Mouse (Mus musculus) limb, embryonic 14.5 days (tissue): ENCODE results near the gene Trub1. TPM values are rescaled to one million over a fixed set of nuclear protein-coding genes. Genes with fewer than 3 reads are reported as not detected.
A peak's percentile ranks its signal among the peaks of the same experiment; 100 is the strongest.

Source experiments
- ATAC-seq: fragments of 200-750 bp; cut with Nextera tagmentation; 2 replicates; pipeline ENCODE4 v1.8.0; 2017; ENCODE audit warnings: low read depth, moderate number of reproducible peaks, moderate TSS enrichment; ENCODE audit not compliant: low FRiP score
- DNase-seq: peaks from one replicate; pipeline ENCODE4 v3.0.0-alpha.2; 2015; ENCODE audit warnings: low spot score
- H3K27ac ChIP-seq: fragments of 300-500 bp; sonication (generic); replicated peaks from 2 replicates; pipeline ENCODE4 v1.5.1; 2014; ENCODE audit warnings: low read depth, mild to moderate bottlenecking, low read length, moderate library complexity, mixed read lengths
- H3K27me3 ChIP-seq: fragments of 300-500 bp; sonication (generic); 2 replicates; pipeline ENCODE4 v1.6.1; 2014; ENCODE audit warnings: low read length, mixed read lengths; ENCODE audit not compliant: control insufficient read depth, insufficient read depth
- H3K36me3 ChIP-seq: fragments of 300-500 bp; sonication (generic); 2 replicates; pipeline ENCODE4 v1.6.1; 2014; ENCODE audit warnings: mild to moderate bottlenecking, low read length, moderate library complexity, mixed read lengths; ENCODE audit not compliant: control insufficient read depth, insufficient read depth
- H3K4me1 ChIP-seq: fragments of 300-500 bp; sonication (generic); 2 replicates; pipeline ENCODE4 v1.6.1; 2014; ENCODE audit warnings: antibody characterized with exemption, low read length, mixed read lengths; ENCODE audit not compliant: control insufficient read depth, insufficient read depth
- H3K4me2 ChIP-seq: fragments of 300-500 bp; sonication (generic); replicated peaks from 2 replicates; pipeline ENCODE4 v1.6.1; 2014; ENCODE audit warnings: low read depth, mild to moderate bottlenecking, low read length, moderate library complexity; ENCODE audit not compliant: severe bottlenecking
- H3K4me3 ChIP-seq: fragments of 300-500 bp; sonication (generic); replicated peaks from 2 replicates; pipeline ENCODE4 v1.5.1; 2014; ENCODE audit warnings: low read length
- H3K9ac ChIP-seq: fragments of 300-500 bp; sonication (generic); 2 replicates; pipeline ENCODE4 v1.6.1; 2014; ENCODE audit warnings: mild to moderate bottlenecking, low read depth, low read length, moderate library complexity; ENCODE audit not compliant: severe bottlenecking
- H3K9me3 ChIP-seq: fragments of 300-500 bp; sonication (generic); 2 replicates; pipeline ENCODE4 v1.6.1; 2016; ENCODE audit warnings: low read length; ENCODE audit not compliant: control insufficient read depth
- POLR2A ChIP-seq: fragments of 200-500 bp; IDR thresholded peaks from 2 replicates; pipeline ENCODE4 v1.8.0; 2012; ENCODE audit warnings: inconsistent platforms, mild to moderate bottlenecking, moderate library complexity, borderline replicate concordance; ENCODE audit not compliant: insufficient read depth, insufficient read length; ENCODE audit errors: extremely low read depth
- WGBS: fragments of 180-500 bp; shearing (Covaris S2); extraction: QIAGEN DNeasy Blood & Tissue Kit; methylation state at CpG from one replicate; pipeline ENCODE4 v1.1.7; 2014; 5-methylcytosine and 5-hydroxymethylcytosine counted together
- polyA plus RNA-seq, 2 experiments: library from polyadenylated mRNA; depleted of rRNA in 1 of 2; stranded (reverse) in 1 of 2; unstranded in 1 of 2; fragments of >200 nt; fragmentation: Nextera tagmentation in 1 of 2; extraction: Ambion mirVana in 1 of 2; gene quantifications; 2 replicates each; pipeline versions ENCODE4 v1.2.1 to v1.2.3; 2012 to 2014

Trub1 gene
- polyA plus RNA-seq, 2 experiments, result 24.4 to 31.7 TPM

- DNase-seq, result no peak
- Histone ChIP-seq H3K4me2 (no peak overlapping the region), H3K4me3 (no peak overlapping the region), H3K27me3 (no peaks in the 10 kb centered on the region), H3K9me3 (no peaks in the 10 kb centered on the region), H3K36me3 (peaks cover 6% of the 10 kb centered on the region), H3K27ac (no peak overlapping the region), H3K4me1 (peaks cover 4% of the 10 kb centered on the region; the same call in 1 of the 2 replicates), H3K9ac (no peak overlapping the region)
- no peak for ATAC-seq
- 94% methylated on average over 25 of the region's 25 CpGs for WGBS
- TF ChIP-seq POLR2A, result no peak
These were observed 2.7 kb downstream of the Trub1 start for GRCm38 (mm10) chr19:57455286-57455960.

DNA sequence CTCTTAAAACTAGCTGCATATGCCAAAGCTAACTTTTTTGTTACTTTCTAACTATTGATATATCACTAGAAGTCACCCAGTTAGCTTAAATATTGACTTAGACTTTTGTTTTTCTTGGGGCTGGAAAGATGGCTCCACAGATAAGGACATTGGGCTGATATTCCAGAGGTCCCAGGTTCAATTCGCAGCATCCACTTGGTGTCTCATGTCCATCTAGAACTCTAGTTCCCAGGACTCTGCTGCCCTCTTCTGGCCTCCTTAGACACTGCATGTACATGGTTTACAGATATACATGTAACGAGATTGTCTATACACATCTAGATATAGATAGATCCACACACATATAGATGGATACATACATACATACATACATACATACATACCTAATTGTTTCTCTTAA, 4.4 kb downstream of the Trub1 start:
- TF ChIP-seq POLR2A, result no peak
- WGBS, result 72% methylated on average over 2 of the region's 2 CpGs

DNA sequence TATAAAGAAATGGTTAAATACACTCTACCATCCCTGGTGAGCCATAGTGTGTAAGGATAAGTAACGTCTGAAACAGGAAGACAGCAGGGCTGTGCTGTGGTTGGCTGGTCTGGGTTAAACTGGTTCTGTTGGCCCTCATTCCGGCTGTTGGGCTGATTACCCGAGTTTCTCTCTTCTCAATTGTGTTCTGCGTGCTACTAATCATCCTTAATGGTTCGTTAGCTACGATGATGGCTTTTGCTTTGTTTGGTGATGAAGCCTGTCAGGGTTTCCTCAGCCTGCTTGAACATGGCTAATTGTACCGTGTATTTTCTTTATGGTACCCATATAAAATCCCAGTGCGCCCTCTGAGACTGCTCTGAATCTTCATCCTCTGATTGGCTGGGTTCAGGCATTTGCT, 11.0 kb downstream of the Trub1 start:
- Histone ChIP-seq H3K27me3 (no peaks in the 10 kb centered on the region), H3K36me3 (peaks cover 19% of the 10 kb centered on the region), H3K9ac (no peak overlapping the region), H3K9me3 (no peaks in the 10 kb centered on the region), H3K4me2 (no peak overlapping the region), H3K4me3 (no peak overlapping the region), H3K27ac (no peak overlapping the region), H3K4me1 (no peaks in the 10 kb centered on the region; the same call in 1 of the 2 replicates)
- no peak for TF ChIP-seq POLR2A
- ATAC-seq (no peak), DNase-seq (no peak)
- WGBS, result 65% methylated on average over 8 of the region's 8 CpGs

More for the DNA sequence above, 4.4 kb downstream of the Trub1 start:
- H3K4me2 ChIP-seq, result no peak overlapping the region
- H3K27ac ChIP-seq, result no peak overlapping the region
- H3K27me3 ChIP-seq, result no peaks in the 10 kb centered on the region
- H3K4me1 ChIP-seq, result peaks cover 4% of the 10 kb centered on the region; the same call in 1 of the 2 replicates
- H3K36me3 ChIP-seq, result peaks cover 6% of the 10 kb centered on the region
- H3K4me3 ChIP-seq, result no peak overlapping the region
- ATAC-seq (no peak), DNase-seq (peak; percentile 52)
- H3K9me3 ChIP-seq, result no peaks in the 10 kb centered on the region
- H3K9ac ChIP-seq, result no peak overlapping the region

- WGBS, result 65% methylated on average over 7 of the region's 7 CpGs
- no peak for DNase-seq
- no peak overlapping the region for H3K27ac ChIP-seq
These were observed 13.0 kb downstream of the Trub1 start for GRCm38 (mm10) chr19:57465742-57466141.

GRCm38 (mm10) chr19:57471033-57471432, 18.3 kb downstream of the Trub1 start:
- DNase-seq, result no peak
- Histone ChIP-seq H3K9ac (no peak overlapping the region), H3K36me3 (peaks cover 11% of the 10 kb centered on the region; the same call in 1 of the 2 replicates), H3K27ac (no peak overlapping the region), H3K4me2 (no peak overlapping the region), H3K27me3 (no peaks in the 10 kb centered on the region), H3K4me3 (no peak overlapping the region), H3K9me3 (0 out of 2 replicates have a peak, but pooled peaks cover 3% of the 10 kb centered on the region), H3K4me1 (peaks cover 3% of the 10 kb centered on the region)
- 62% methylated on average over 12 of the region's 12 CpGs for WGBS
- peak; percentile 32; the same call in 1 of the 2 replicates for ATAC-seq
- no peak for TF ChIP-seq POLR2A

More at GRCm38 (mm10) chr19:57465742-57466141, 13.0 kb downstream of the Trub1 start:
- ATAC-seq, result no peak
- H3K27me3 ChIP-seq, result no peaks in the 10 kb centered on the region
- no peak overlapping the region for H3K4me3 ChIP-seq
- no peak for TF ChIP-seq POLR2A
- 0 out of 2 replicates have a peak, but pooled peaks cover 3% of the 10 kb centered on the region for H3K9me3 ChIP-seq
- H3K9ac ChIP-seq, result no peak overlapping the region
- peaks cover 14% of the 10 kb centered on the region for H3K36me3 ChIP-seq
- no peak overlapping the region for H3K4me2 ChIP-seq
- no peaks in the 10 kb centered on the region; the same call in 1 of the 2 replicates for H3K4me1 ChIP-seq
